Mouse (Mus musculus) CH12.LX (cell line): Measurements from ENCODE around the gene Adam1b. TPM values are rescaled to one million over a fixed set of nuclear protein-coding genes. Genes with fewer than 3 reads are reported as not detected.

Experiments used
- DNase-seq: peaks from one replicate; pipeline ENCODE4 v3.0.0-alpha.2; 2013; ENCODE audit errors: extremely low read depth
- H3K27ac ChIP-seq: 2 replicates; pipeline ENCODE4 v1.5.1; 2012; ENCODE audit warnings: low read depth, mild to moderate bottlenecking, control low read depth, moderate library complexity; ENCODE audit not compliant: insufficient read depth
- H3K27me3 ChIP-seq: replicated peaks from 2 replicates; pipeline ENCODE3; 2012; ENCODE audit warnings: inconsistent platforms
- H3K36me3 ChIP-seq, 2 experiments: replicated peaks in 1 of 2; 2 replicates each; pipeline versions ENCODE3 to v1.6.1; 2012; ENCODE audit warnings: inconsistent platforms in 1 of 2, low read length in 1 of 2, mild to moderate bottlenecking in 1 of 2, mixed read lengths in 1 of 2, moderate library complexity in 1 of 2; ENCODE audit not compliant: control insufficient read depth in 1 of 2, insufficient read depth in 1 of 2
- H3K4me1 ChIP-seq, 2 experiments: 2 replicates each; pipeline ENCODE4 v1.6.1; 2012; ENCODE audit warnings: inconsistent platforms in 1 of 2, moderate library complexity in 1 of 2; ENCODE audit not compliant: insufficient read depth in 2 of 2, control insufficient read depth in 1 of 2
- H3K4me2 ChIP-seq: 2 replicates; pipeline ENCODE4 v1.6.1; 2012; ENCODE audit warnings: low read depth, mild to moderate bottlenecking, control low read depth; ENCODE audit not compliant: poor library complexity, insufficient read depth, severe bottlenecking
- H3K4me3 ChIP-seq, 3 experiments: fragments of 150-350 bp in 1 of 3; sonication (generic) in 1 of 3; replicated peaks in 1 of 3; 2 replicates each; pipeline versions ENCODE3 to v1.5.1; 2011 to 2012; ENCODE audit warnings: low read depth in 2 of 3, low read length in 2 of 3, mild to moderate bottlenecking in 2 of 3, moderate library complexity in 2 of 3, control low read depth in 1 of 3, improper control_type of control experiment in 1 of 3, inconsistent platforms in 1 of 3, mixed read lengths in 1 of 3; ENCODE audit not compliant: poor library complexity in 1 of 3
- H3K79me2 ChIP-seq: replicated peaks from 2 replicates; pipeline ENCODE4 v1.6.1; 2012; ENCODE audit warnings: mild to moderate bottlenecking, moderate library complexity; ENCODE audit not compliant: control insufficient read depth, poor library complexity, insufficient read depth, severe bottlenecking; ENCODE audit errors: extremely low read depth
- H3K9ac ChIP-seq: 2 replicates; pipeline ENCODE4 v1.6.1; 2012; ENCODE audit warnings: low read depth, mild to moderate bottlenecking, control low read depth, moderate library complexity; ENCODE audit not compliant: insufficient read depth
- H3K9me3 ChIP-seq: replicated peaks from 2 replicates; pipeline ENCODE3; 2012; ENCODE audit warnings: low read length, inconsistent platforms, mixed read lengths
- CHD1 ChIP-seq: IDR thresholded peaks from 2 replicates; pipeline ENCODE4 v1.6.1; 2012; ENCODE audit warnings: low read depth, low read length, improper control_type of control experiment, inconsistent platforms
- CHD2 ChIP-seq: IDR thresholded peaks from 2 replicates; pipeline ENCODE4 v1.6.1; 2011; ENCODE audit warnings: low read length, improper control_type of control experiment
- CTCF ChIP-seq, 2 experiments: IDR thresholded peaks in 1 of 2; conservative IDR thresholded peaks in 1 of 2; 2 replicates each; pipeline ENCODE4 v1.5.1; 2011 to 2012; ENCODE audit warnings: low read depth in 2 of 2, low read length in 2 of 2, improper control_type of control experiment in 1 of 2, inconsistent platforms in 1 of 2, mild to moderate bottlenecking in 1 of 2, moderate library complexity in 1 of 2
- ELF1 ChIP-seq: IDR thresholded peaks from 2 replicates; pipeline ENCODE4 v1.6.1; 2014; ENCODE audit warnings: low read depth, mild to moderate bottlenecking, inconsistent platforms, low read length, improper control_type of control experiment
- GABPA ChIP-seq: IDR thresholded peaks from 2 replicates; pipeline ENCODE4 v1.6.1; 2012; ENCODE audit warnings: low read depth, low read length, improper control_type of control experiment, inconsistent platforms; ENCODE audit not compliant: insufficient replicate concordance
- HCFC1 ChIP-seq: IDR thresholded peaks from 2 replicates; pipeline ENCODE4 v1.6.1; 2012; ENCODE audit warnings: low read depth, mild to moderate bottlenecking, inconsistent platforms, low read length, improper control_type of control experiment
- JUN ChIP-seq: IDR thresholded peaks from 2 replicates; pipeline ENCODE4 v1.6.1; 2011; ENCODE audit warnings: low read depth, mild to moderate bottlenecking, low read length, improper control_type of control experiment, moderate library complexity; ENCODE audit not compliant: insufficient read depth
- MAFK ChIP-seq: IDR thresholded peaks from 2 replicates; pipeline ENCODE4 v1.6.1; 2011; ENCODE audit warnings: low read length, improper control_type of control experiment; ENCODE audit not compliant: insufficient replicate concordance
- MAZ ChIP-seq: IDR thresholded peaks from 2 replicates; pipeline ENCODE4 v1.6.1; 2012; ENCODE audit warnings: low read depth, mild to moderate bottlenecking, inconsistent platforms, low read length, improper control_type of control experiment, moderate library complexity
- MEF2A ChIP-seq: IDR thresholded peaks from 2 replicates; pipeline ENCODE4 v1.6.1; 2014; ENCODE audit warnings: low read depth, mild to moderate bottlenecking, inconsistent platforms, low read length, improper control_type of control experiment, borderline replicate concordance
- MXI1 ChIP-seq: IDR thresholded peaks from 2 replicates; pipeline ENCODE4 v1.6.1; 2011; ENCODE audit warnings: mild to moderate bottlenecking, low read depth, low read length, improper control_type of control experiment
- MYC ChIP-seq: IDR thresholded peaks from 2 replicates; pipeline ENCODE4 v1.6.1; 2011; ENCODE audit warnings: low read depth, mild to moderate bottlenecking, improper control_type of control experiment, low read length
- NRF1 ChIP-seq: IDR thresholded peaks from 2 replicates; pipeline ENCODE4 v1.6.1; 2014; ENCODE audit warnings: low read depth, mild to moderate bottlenecking, inconsistent platforms, low read length, improper control_type of control experiment, moderate library complexity
- POLR2A ChIP-seq: IDR thresholded peaks from 2 replicates; pipeline ENCODE4 v1.6.1; 2011; ENCODE audit warnings: low read depth, mild to moderate bottlenecking, improper control_type of control experiment, low read length
- RAD21 ChIP-seq: IDR thresholded peaks from 2 replicates; pipeline ENCODE4 v1.6.1; 2011; ENCODE audit warnings: low read depth, mild to moderate bottlenecking, low read length, improper control_type of control experiment, moderate library complexity
- RCOR1 ChIP-seq: conservative IDR thresholded peaks from 2 replicates; pipeline ENCODE4 v1.6.1; 2012; ENCODE audit warnings: low read depth, mild to moderate bottlenecking, inconsistent platforms, low read length, improper control_type of control experiment
- TBP ChIP-seq: conservative IDR thresholded peaks from 2 replicates; pipeline ENCODE4 v1.6.1; 2011; ENCODE audit warnings: low read depth, low read length, improper control_type of control experiment
- USF1 ChIP-seq: IDR thresholded peaks from 2 replicates; pipeline ENCODE4 v1.6.1; 2014; ENCODE audit warnings: low read depth, mild to moderate bottlenecking, inconsistent platforms, low read length, improper control_type of control experiment
- USF2 ChIP-seq: conservative IDR thresholded peaks from 2 replicates; pipeline ENCODE4 v1.6.1; 2011; ENCODE audit warnings: low read depth, low read length, improper control_type of control experiment
- ZC3H11A ChIP-seq: IDR thresholded peaks from 2 replicates; pipeline ENCODE4 v1.6.1; 2012; ENCODE audit warnings: low read depth, mild to moderate bottlenecking, inconsistent platforms, low read length, improper control_type of control experiment
- ZKSCAN1 ChIP-seq: IDR thresholded peaks from 2 replicates; pipeline ENCODE4 v1.6.1; 2012; ENCODE audit warnings: low read depth, inconsistent platforms, low read length, improper control_type of control experiment, borderline replicate concordance
- ZMIZ1 ChIP-seq: IDR thresholded peaks from 2 replicates; pipeline ENCODE4 v1.6.1; 2012; ENCODE audit warnings: low read depth, mild to moderate bottlenecking, inconsistent platforms, low read length, improper control_type of control experiment
- dilution Hi-C: fragments of 300-500 bp; cut with MboI; formaldehyde crosslinking; loops from 2 replicates; pipeline ENCODE4 v1.14.3; 2020; ENCODE audit warnings: low sequenced_read_pairs; ENCODE audit not compliant: extremely low pct_unique_long_range_greater_than_20kb, extremely low pct_ligation_motif_present
- in situ Hi-C: fragments of 300-500 bp; cut with MboI; formaldehyde crosslinking; loops from 3 replicates; pipeline ENCODE4 v1.14.3; 2019; ENCODE audit warnings: low sequenced_read_pairs, low pct_ligation_motif_present, low pct_unique_long_range_greater_than_20kb, mixed read lengths
- polyA plus RNA-seq: library from polyadenylated mRNA; unstranded; fragments of >175 nt; gene quantifications from 2 replicates; pipeline ENCODE4 v1.2.1, GENCODE M21; 2012; ENCODE audit warnings: low read depth; ENCODE audit not compliant: insufficient read length
- total RNA-seq, 2 experiments: library from RNA; depleted of rRNA; stranded (reverse); fragments of 300-350 nt in 1 of 2; fragments of >200 nt in 1 of 2; gene quantifications; 2 replicates each; pipeline ENCODE4 v1.2.3; 2012 to 2014

Gene Adam1b
- total and polyA plus RNA-seq, 3 experiments = 0.04 TPM; not detected in 2

DNA sequence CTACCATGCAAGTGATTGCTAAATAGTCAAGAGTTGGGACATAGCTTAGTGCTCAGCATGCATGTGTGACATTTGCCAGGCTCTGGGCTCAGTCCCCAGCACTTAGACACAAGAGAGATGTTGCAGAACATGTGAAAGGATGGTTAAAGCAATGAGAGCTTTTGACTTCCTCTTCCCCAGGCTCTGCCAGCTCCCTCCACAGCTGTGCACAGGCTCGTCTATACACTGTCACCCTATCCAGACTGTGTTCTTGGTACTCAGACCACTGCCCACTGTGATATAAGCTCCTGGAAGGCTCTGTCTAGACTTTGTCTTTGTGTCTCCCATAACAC lies 41.1 kb downstream of the Adam1b start:
- no peaks in the 10 kb centered on the region for H3K27me3 ChIP-seq
- dilution Hi-C loops (no loop called here), in situ Hi-C loops (no loop called here)
- DNase-seq = no peak
- H3K79me2 ChIP-seq = no peaks in the 10 kb centered on the region
- peaks cover 5% of the 10 kb centered on the region for H3K9me3 ChIP-seq
- no peak overlapping the region for H3K27ac ChIP-seq
- H3K9ac ChIP-seq = no peak overlapping the region
- TF ChIP-seq CTCF (conservative IDR thresholded peaks at IDR 0.05 in 1 of 2, IDR thresholded peaks at IDR 0.05 in 1 of 2; ENCODE audit: low read depth in 2 of 2, low read length in 2 of 2) = no peak
- no peak for TF ChIP-seq ELF1
- TF ChIP-seq NRF1 = no peak
- no peak for TF ChIP-seq ZMIZ1
- no peak for TF ChIP-seq POLR2A
- TF ChIP-seq TBP = no peak
- TF ChIP-seq MXI1 = no peak
- TF ChIP-seq MYC = no peak
- no peak for TF ChIP-seq RAD21
- no peak for TF ChIP-seq GABPA
- no peak for TF ChIP-seq RCOR1
- no peak for TF ChIP-seq MEF2A
- TF ChIP-seq MAFK = no peak
- H3K4me3 ChIP-seq = no peak overlapping the region
- no peak overlapping the region for H3K4me2 ChIP-seq
- H3K36me3 ChIP-seq = peaks cover 0 to 2% of the 10 kb centered on the region in 2 experiments
- peaks cover 5 to 8% of the 10 kb centered on the region in 2 experiments for H3K4me1 ChIP-seq

- H3K79me2 ChIP-seq = no peaks in the 10 kb centered on the region
- DNase-seq = no peak
- peaks cover 0 to 2% of the 10 kb centered on the region in 2 experiments for H3K36me3 ChIP-seq
- H3K27ac ChIP-seq = no peak overlapping the region; the same call in 1 of the 2 replicates
- H3K4me3 ChIP-seq = no peak overlapping the region
- no peak overlapping the region for H3K4me2 ChIP-seq
- no peak overlapping the region for H3K9ac ChIP-seq
- H3K4me1 ChIP-seq = peaks cover 5 to 10% of the 10 kb centered on the region in 2 experiments
- no peak for TF ChIP-seq TBP
- TF ChIP-seq ZMIZ1 = no peak
- TF ChIP-seq CHD2 = no peak
- TF ChIP-seq MAZ = no peak
- no peak for TF ChIP-seq USF1
- no peak for TF ChIP-seq HCFC1
- TF ChIP-seq CTCF (conservative IDR thresholded peaks at IDR 0.05 in 1 of 2, IDR thresholded peaks at IDR 0.05 in 1 of 2; ENCODE audit: low read depth in 2 of 2, low read length in 2 of 2) = no peak
- TF ChIP-seq ZC3H11A = no peak
- no peak for TF ChIP-seq CHD1
- no peak for TF ChIP-seq JUN
- no peak for TF ChIP-seq MYC
- no peak for TF ChIP-seq ZKSCAN1
- TF ChIP-seq USF2 = no peak
- no peak for TF ChIP-seq MAFK
- TF ChIP-seq, all 38 proteins: peak for 0
- in situ Hi-C loops (no loop called here), dilution Hi-C loops (no loop called here)
- Histone ChIP-seq H3K27me3 (no peaks in the 10 kb centered on the region), H3K9me3 (peaks cover 5% of the 10 kb centered on the region)
These were observed 41.7 kb downstream of the Adam1b start for GRCm38 (mm10) chr5:121461339-121462170.
